Mouse (Mus musculus) embryonic facial prominence, embryonic 10.5 days (tissue): ENCODE data around the gene Tex52. TPM values are rescaled to one million over a fixed set of nuclear protein-coding genes. Genes with fewer than 3 reads are reported as not detected.

ENCODE experiments used
- DNase-seq: peaks from one replicate; pipeline ENCODE4 v3.0.0-alpha.2; 2017; ENCODE audit warnings: low spot score
- H3K27ac ChIP-seq: fragments of 300-500 bp; sonication (generic); replicated peaks from 2 replicates; pipeline ENCODE4 v1.5.1; 2016; ENCODE audit warnings: mild to moderate bottlenecking
- H3K27me3 ChIP-seq: fragments of 300-500 bp; sonication (generic); replicated peaks from 2 replicates; pipeline ENCODE4 v1.6.1; 2016; ENCODE audit warnings: low read depth, mild to moderate bottlenecking; ENCODE audit not compliant: poor library complexity, severe bottlenecking
- H3K36me3 ChIP-seq: fragments of 300-500 bp; sonication (generic); replicated peaks from 2 replicates; pipeline ENCODE4 v1.6.1; 2016; ENCODE audit warnings: mild to moderate bottlenecking, moderate library complexity
- H3K4me1 ChIP-seq: fragments of 300-500 bp; sonication (generic); 2 replicates; pipeline ENCODE4 v1.6.1; 2016
- H3K4me3 ChIP-seq: fragments of 300-500 bp; sonication (generic); 2 replicates; pipeline ENCODE4 v1.5.1; 2016; ENCODE audit warnings: mild to moderate bottlenecking, moderate library complexity
- H3K9me3 ChIP-seq: fragments of 300-500 bp; sonication (generic); 2 replicates; pipeline ENCODE4 v1.6.1; 2016; ENCODE audit warnings: mild to moderate bottlenecking
- WGBS: fragments of 180-500 bp; shearing (Covaris S2); methylation state at CpG from one replicate; pipeline ENCODE4 v1.1.7; 2016; 5-methylcytosine and 5-hydroxymethylcytosine counted together
- polyA plus RNA-seq: library from polyadenylated mRNA; unstranded; fragments of >200 nt; fragmentation: Nextera tagmentation; extraction: Ambion mirVana; gene quantifications from 2 replicates; pipeline ENCODE4 v1.2.1, GENCODE M21; 2016

The Tex52 gene
- polyA plus RNA-seq, 1 experiment from 2014 or later, result 0.55 TPM

DNA sequence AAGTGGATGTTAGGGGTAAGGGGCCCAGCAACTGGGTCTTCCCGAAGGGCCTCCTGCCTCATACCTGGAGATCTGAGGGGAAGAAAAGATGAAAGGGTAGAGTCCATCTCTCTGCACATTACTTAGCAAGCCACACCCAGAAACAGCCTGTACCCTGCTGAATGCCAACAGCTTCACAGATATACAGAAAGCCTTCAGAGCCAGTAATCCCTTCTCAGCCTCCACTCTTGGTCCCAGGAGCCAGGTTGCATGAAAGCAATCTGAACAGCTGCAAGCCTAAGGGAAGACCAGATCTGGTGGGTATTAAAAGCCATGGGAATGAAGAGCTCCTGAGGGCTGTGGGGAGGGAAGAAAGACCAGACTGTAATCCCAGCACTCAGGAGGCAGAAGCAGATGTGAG is 13.9 kb downstream of the Tex52 start:
- no peaks in the 10 kb centered on the region for H3K36me3 ChIP-seq
- H3K4me3 ChIP-seq, result no peak overlapping the region
- WGBS, result 88% methylated on average over 1 of the region's 1 CpGs
- H3K27ac ChIP-seq, result no peak overlapping the region
- no peaks in the 10 kb centered on the region for H3K9me3 ChIP-seq
- no peaks in the 10 kb centered on the region for H3K4me1 ChIP-seq
- H3K27me3 ChIP-seq, result no peaks in the 10 kb centered on the region
- no peak for DNase-seq

DNA sequence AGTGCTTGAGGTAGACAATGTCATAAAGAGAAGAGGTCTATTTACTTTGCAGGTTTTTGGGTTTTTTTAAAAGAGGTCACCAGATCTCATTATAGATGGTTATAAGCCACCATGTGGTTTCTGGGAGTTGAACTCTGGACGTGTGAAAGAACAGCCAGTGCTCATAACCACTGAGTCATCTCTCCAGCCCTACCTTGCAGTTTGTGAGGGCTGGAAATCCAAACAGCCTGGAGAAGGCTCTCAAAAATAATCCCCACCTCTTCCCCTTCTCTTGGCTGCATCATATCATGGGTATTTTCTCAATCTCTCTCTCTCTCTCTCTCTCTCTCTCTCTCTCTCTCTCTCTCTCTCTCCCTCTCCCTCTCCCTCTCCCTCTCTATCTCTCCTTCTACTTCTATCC is 15.4 kb downstream of the Tex52 start:
- Histone ChIP-seq H3K4me3 (no peak overlapping the region), H3K27ac (no peak overlapping the region), H3K9me3 (no peaks in the 10 kb centered on the region), H3K27me3 (no peaks in the 10 kb centered on the region), H3K36me3 (no peaks in the 10 kb centered on the region), H3K4me1 (no peaks in the 10 kb centered on the region)
- DNase-seq, result no peak
- 75% methylated on average over 1 of the region's 1 CpGs for WGBS

DNA sequence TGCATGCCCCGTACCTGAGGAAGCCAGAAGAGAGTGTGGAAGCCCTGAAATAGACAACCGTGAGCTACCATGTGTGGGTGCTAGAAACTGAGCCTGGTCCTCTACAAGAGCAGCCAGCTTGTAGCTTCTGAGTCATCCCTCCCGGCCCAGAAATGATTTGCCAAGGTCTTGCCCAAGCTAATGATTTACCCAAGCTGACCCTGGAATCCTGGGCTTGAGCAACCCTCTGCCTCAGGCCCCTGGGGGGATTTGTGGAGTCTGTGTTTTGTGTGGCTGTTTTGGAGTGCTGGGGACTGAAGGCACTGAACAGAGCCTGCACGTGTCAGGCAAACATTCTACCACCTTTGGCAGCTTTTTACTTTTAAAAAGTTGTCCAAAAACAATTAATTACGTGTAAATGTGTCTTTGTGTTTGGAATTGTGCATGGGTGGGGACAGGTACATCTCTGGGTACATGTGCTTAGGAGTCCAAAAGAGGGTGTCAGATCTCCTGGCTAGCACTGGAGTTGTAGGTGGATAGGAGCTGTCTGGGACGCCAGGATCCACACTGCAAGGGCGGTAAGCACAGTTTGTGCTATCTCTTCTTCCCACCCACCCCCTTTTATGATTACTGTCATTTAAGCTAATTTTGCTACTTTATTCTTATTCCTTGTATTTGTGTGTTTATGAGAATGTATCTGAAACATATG is 22.5 kb downstream of the Tex52 start:
- WGBS, result 76% methylated on average over 7 of the region's 7 CpGs
- Histone ChIP-seq H3K4me1 (peaks cover 10% of the 10 kb centered on the region), H3K27me3 (no peaks in the 10 kb centered on the region), H3K4me3 (no peak overlapping the region), H3K9me3 (no peaks in the 10 kb centered on the region), H3K27ac (no peak overlapping the region), H3K36me3 (no peaks in the 10 kb centered on the region)
- DNase-seq, result no peak

DNA sequence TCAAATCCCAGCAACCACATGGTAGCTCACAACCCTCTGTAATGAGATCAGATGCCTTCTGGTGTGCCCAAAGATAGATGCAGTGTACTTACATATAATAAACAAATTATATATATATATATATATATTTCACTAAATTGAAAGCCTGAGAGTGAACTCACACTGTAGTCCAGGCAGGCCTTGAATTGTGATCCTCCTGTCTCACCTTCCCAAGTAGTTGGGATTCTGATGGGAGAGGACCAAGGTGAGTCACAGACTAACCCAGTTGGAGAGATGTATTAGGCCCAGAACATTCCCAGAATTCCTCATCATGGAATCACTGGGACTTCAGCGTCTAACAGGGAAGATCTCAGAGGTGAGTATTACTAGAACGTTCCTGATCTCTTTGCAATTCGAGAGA is 23.7 kb downstream of the Tex52 start, which contains the start of gene Nrip2:
TSS of gene Nrip2 (plus strand) at position 301 of the 400 bp plus-strand sequence.
- Histone ChIP-seq H3K4me3 (peak within 1 kb of the TSS; percentile 28; the same call in 1 of the 2 replicates), H3K27ac (peak within 1 kb of the TSS; percentile 48; the same call in 1 of the 2 replicates)

DNA sequence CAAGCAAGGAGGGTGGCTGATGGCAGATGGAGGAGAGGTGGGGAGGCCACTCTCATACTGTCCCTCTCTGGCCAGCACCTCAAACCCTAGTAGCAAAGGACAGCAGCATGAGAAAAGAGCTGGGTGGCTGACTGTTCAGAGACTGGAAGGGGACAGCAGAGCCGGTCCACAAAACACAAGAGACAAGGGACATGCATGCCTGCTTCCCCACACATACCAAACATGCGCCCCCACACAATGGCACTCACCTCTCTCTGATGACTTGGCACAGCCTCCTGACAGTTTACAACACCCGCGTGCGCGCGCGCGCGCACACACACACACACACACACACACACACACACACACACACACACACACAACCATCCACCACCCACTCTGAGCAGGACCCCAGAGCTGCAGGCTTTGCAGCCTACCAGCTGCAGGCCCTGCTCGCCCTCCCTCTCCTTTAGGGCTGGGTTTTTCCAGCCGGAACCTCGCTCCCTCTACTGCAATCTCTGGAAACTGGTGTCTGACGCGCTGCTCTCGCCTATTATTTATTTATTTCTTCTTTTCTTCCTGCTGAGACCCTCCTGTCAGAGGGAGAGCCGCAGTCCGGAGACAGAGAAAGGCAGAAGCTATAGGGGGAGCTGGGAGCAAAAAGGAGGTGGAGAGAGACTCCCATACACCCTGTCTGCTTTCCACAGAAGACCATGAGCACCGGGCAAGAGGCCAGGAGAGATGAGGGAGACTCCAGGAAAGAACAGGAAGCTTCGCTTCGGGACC is 24.3 kb downstream of the Tex52 start:
- peak; percentile 36 for DNase-seq
- H3K4me3 ChIP-seq, result peak overlapping the region; percentile 28; the same call in 1 of the 2 replicates
- WGBS, result 55% methylated on average over 21 of the region's 21 CpGs
- peak overlapping the region; percentile 48; the same call in 1 of the 2 replicates for H3K27ac ChIP-seq
- no peaks in the 10 kb centered on the region for H3K27me3 ChIP-seq
- peaks cover 10% of the 10 kb centered on the region for H3K4me1 ChIP-seq
- H3K9me3 ChIP-seq, result no peaks in the 10 kb centered on the region
- no peaks in the 10 kb centered on the region for H3K36me3 ChIP-seq

More for the DNA sequence above, 23.7 kb downstream of the Tex52 start, which contains the start of gene Nrip2:
- H3K9me3 ChIP-seq, result no peaks in the 10 kb centered on the region
- 81% methylated on average over 3 of the region's 3 CpGs for WGBS
- DNase-seq, result no peak
- H3K27me3 ChIP-seq, result no peaks in the 10 kb centered on the region
- no peaks in the 10 kb centered on the region for H3K36me3 ChIP-seq
- H3K4me1 ChIP-seq, result peaks cover 10% of the 10 kb centered on the region

DNA sequence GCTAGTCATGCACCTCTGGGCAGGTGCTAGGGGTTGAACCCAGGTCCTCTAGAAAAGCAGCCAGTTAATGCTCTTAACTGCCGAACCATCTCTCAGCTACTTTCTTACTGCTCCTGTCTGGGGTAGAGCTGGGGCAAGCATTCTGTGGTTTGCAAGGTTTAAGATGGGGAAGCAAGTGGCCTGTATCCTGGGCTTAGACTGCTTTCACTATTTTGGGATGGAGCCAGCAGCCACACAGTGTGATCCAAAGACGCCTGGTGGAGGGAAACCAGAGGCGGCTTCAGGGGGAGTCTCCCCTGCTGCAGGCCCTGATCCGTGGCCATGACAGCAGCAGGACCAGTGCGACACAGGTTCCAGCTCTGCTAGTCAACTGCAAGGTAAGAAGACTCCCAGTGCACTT is 29.5 kb downstream of the Tex52 start:
- H3K4me3 ChIP-seq, result no peak overlapping the region
- DNase-seq, result no peak
- WGBS, result 60% methylated on average over 5 of the region's 5 CpGs
- H3K9me3 ChIP-seq, result no peaks in the 10 kb centered on the region
- no peaks in the 10 kb centered on the region for H3K27me3 ChIP-seq
- peaks cover 4% of the 10 kb centered on the region for H3K4me1 ChIP-seq
- H3K36me3 ChIP-seq, result peaks cover 40% of the 10 kb centered on the region
- H3K27ac ChIP-seq, result no peak overlapping the region

DNA sequence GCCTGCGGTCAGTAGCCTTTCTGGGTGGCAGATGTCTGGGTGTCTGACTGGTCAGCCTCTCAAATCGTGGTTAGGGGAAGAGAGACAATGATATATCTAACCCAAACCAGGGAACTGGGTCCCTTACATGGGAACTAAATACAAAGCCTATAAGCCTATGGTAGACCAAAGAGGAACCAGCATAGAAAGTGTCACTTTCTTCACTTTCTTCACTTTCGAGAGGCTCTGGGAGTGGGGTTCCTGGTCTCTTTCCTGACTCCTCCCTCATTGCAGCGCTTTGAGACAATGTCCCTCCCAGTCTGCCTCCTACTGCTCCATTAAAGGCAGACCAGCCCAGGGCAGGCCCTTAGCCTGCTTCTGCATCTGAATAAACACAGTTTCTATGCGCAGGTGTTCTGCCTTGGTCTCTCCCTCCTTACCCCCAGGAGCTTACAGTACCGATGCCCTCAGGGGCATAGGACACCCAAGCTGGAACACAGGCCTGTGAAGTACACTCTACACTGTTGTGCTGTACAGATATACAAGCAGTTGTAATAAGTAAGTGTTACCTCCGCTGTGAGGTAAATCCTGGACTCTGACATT is 33.4 kb downstream of the Tex52 start:
- Histone ChIP-seq H3K27ac (no peak overlapping the region), H3K4me1 (no peaks in the 10 kb centered on the region), H3K27me3 (no peaks in the 10 kb centered on the region), H3K9me3 (no peaks in the 10 kb centered on the region), H3K36me3 (peaks cover 79% of the 10 kb centered on the region), H3K4me3 (no peak overlapping the region)
- no peak for DNase-seq
- WGBS, result 87% methylated on average over 7 of the region's 7 CpGs

DNA sequence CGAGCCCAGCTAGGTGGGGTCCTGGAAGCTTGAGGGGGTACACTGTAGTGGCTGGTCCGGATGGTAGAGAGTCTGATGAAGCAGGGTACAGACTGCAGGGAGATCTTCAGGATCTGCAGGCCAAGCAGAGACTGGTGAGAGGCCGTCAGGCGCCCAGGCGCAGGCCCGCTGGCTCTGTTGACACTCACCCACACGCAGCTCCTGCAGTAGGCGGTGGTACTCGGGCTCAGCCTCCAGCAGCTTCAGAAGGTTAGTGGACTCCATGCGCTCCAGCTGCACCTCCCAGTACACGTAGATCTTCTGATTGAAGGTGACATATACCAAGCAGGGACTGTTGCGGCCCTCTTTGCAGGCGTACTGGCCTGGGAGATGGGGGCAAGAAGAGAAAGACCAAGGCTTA is 35.0 kb downstream of the Tex52 start:
- Histone ChIP-seq H3K27ac (no peak overlapping the region), H3K36me3 (peaks cover 95% of the 10 kb centered on the region), H3K4me1 (no peaks in the 10 kb centered on the region), H3K27me3 (no peaks in the 10 kb centered on the region), H3K4me3 (no peak overlapping the region), H3K9me3 (no peaks in the 10 kb centered on the region)
- DNase-seq, result no peak
- WGBS, result 95% methylated on average over 13 of the region's 13 CpGs

DNA sequence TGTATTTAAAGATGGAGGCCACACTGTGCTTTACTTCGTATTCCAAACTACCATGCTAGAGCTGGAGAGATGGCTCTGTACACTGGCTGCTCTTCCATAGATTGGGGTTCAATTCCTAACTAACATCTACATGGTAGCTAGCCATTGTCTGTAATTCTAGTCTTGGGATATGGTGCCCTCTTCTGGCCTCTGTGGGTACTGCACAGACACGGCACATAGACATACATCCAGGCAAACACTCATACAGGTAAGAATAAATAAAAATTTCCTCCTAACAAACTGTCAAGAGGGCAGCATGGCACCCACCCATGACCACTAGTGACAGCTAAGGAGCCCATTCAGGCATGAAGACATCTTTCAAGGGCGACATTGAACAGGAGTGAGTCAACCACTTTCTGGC is 35.9 kb downstream of the Tex52 start:
- DNase-seq, result peak; percentile 81
- Histone ChIP-seq H3K27me3 (no peaks in the 10 kb centered on the region), H3K9me3 (no peaks in the 10 kb centered on the region), H3K4me3 (no peak overlapping the region), H3K27ac (no peak overlapping the region), H3K4me1 (no peaks in the 10 kb centered on the region), H3K36me3 (peaks cover 96% of the 10 kb centered on the region)
- 23% methylated on average over 3 of the region's 3 CpGs for WGBS

DNA sequence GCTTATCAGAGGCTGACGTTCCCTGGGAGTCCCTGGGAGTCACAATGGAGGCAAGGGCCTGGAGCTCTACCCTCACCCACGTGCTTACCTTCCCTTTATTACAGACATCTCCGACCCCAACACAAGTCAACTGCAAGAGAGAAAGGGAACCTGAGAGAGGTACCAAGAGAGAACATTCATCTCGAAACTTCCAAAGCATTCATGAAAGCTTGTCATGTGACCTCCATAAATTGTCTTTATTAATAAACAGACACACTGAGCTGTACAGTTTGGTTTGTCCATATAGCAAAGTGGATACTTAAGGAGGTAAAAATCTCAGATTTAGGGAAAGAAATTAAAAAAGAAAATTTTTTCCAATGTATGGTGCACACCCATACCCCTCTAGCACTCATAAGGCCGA is 40.9 kb downstream of the Tex52 start:
- Histone ChIP-seq H3K36me3 (peaks cover 74% of the 10 kb centered on the region), H3K27me3 (no peaks in the 10 kb centered on the region), H3K9me3 (no peaks in the 10 kb centered on the region), H3K4me1 (no peaks in the 10 kb centered on the region), H3K4me3 (no peak overlapping the region), H3K27ac (no peak overlapping the region)
- 93% methylated on average over 5 of the region's 5 CpGs for WGBS
- no peak for DNase-seq

DNA sequence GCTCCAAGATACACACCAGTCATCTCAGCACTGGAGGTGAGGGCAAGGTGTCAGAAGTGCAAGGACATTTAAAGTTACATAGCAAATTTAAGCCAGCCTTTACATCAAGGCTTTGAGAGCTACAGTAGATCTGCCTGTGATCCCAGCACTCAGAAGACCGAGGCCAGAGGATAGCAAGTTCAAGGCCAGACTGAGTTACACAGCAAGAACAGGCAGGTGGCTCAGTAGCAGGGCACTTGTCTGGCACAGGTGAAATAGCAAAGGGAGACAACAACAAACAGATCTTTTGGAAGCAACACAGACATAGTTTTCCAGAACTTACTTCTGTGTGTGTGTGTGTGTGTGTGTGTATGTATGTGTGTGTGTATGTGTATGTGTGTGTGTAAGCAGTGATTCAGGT is 42.8 kb downstream of the Tex52 start:
- no peaks in the 10 kb centered on the region for H3K27me3 ChIP-seq
- H3K4me3 ChIP-seq, result no peak overlapping the region
- DNase-seq, result no peak
- 91% methylated on average over 1 of the region's 1 CpGs for WGBS
- H3K4me1 ChIP-seq, result no peaks in the 10 kb centered on the region
- H3K36me3 ChIP-seq, result peaks cover 57% of the 10 kb centered on the region
- H3K9me3 ChIP-seq, result no peaks in the 10 kb centered on the region
- no peak overlapping the region for H3K27ac ChIP-seq

DNA sequence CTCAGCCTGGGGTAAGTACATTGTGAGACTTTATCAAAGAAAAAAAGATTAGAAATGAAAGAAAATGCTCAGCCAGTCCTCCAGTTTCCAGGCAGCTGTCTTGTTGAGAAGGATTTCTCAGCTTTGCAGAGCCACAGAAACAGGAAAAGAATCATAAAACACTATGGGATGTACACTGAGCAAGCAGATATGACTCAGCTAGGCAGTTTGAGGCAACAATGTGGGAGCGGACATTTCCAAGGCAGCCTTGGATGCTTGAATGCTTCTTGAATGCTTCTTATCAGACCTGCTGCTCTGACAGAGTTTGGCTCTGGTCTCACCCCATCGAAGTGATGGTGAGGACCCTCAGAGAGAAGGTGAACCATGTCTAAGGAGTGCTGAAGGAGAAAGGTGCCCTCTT is 45.8 kb downstream of the Tex52 start:
- Histone ChIP-seq H3K4me1 (peaks cover 7% of the 10 kb centered on the region; the same call in 1 of the 2 replicates), H3K9me3 (no peaks in the 10 kb centered on the region), H3K27me3 (no peaks in the 10 kb centered on the region), H3K4me3 (no peak overlapping the region), H3K36me3 (peaks cover 31% of the 10 kb centered on the region), H3K27ac (no peak overlapping the region)
- no peak for DNase-seq
- WGBS, result 97% methylated on average over 2 of the region's 2 CpGs
